ENCODE assay signal across 10 mouse cellular contexts in the genomic region with DNA sequence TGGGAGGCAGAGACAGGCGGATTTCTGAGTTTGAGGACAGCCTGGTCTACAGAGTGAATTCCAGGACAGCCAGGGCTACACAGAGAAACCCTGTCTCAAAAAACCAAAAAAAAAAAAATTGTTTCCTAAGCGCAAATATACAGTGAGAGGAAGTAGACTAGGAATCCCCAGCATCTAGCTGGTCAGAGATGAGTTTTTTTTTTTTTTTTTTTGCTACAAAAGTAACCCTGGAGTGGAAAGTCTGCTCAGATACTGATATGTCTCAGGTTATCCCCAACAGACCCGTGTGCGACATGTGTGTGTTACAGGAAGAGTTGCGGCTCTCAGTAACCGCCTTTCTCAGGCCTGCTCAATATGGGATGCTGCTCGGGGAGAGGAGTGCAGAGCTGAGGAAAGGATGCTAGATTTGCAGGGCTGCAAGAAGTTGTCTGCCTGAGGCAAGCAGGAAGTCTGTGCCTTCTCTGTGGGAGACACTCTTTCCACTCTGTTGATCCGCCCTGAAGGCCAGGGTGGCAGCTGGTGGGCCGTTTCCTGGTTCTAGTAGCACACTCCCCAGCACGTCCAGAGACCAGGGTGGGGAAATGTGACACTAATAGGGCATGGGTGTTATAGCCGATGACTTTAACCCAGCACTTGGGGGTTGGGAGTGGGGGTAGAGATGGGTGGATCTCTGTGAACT. TPM values are rescaled to one million over a fixed set of nuclear protein-coding genes. Genes with fewer than 3 reads are reported as not detected.
DNase-seq lines count a peak whose midpoint lies in the region; ATAC-seq and TF ChIP-seq lines count a peak whose summit lies in the region.
"Had no signal": no experiment of that assay in that cellular context is flagged by ENCODE, and none has a peak within 500 bp of the region (broad histone marks: within the 10 kb centered on the region; RNA-seq: fewer than 3 reads in every experiment).

No protein-coding gene starts in this region.

- no peaks in the 10 kb centered on the region for H3K27me3 ChIP-seq in heart, embryonic 15.5 days
- H3K27me3 ChIP-seq in CH12.LX (replicated peaks): no peaks in the 10 kb centered on the region
- H3K27me3 ChIP-seq: midbrain, embryonic 12.5 days had no signal

- H3K79me2 ChIP-seq in CH12.LX (replicated peaks; ENCODE audit: control insufficient read depth, extremely low read depth, insufficient read depth, poor library complexity, severe bottlenecking): no peaks in the 10 kb centered on the region

- H3K4me2 ChIP-seq in heart, embryonic 15.5 days: peak overlapping the region; percentile 63
- no peak overlapping the region for H3K4me2 ChIP-seq in CH12.LX (ENCODE audit: insufficient read depth, low read depth, poor library complexity, severe bottlenecking)
- H3K4me2 ChIP-seq: midbrain, embryonic 12.5 days had no signal

- H3K4me1 ChIP-seq in heart, embryonic 15.5 days (replicated peaks): peaks cover 70% of the 10 kb centered on the region
- H3K4me1 ChIP-seq in CH12.LX (ENCODE audit: control insufficient read depth in 1 of 2, insufficient read depth in 2 of 2): peaks cover 0 to 38% of the 10 kb centered on the region in 2 experiments; a peak in 3 of 4 replicates

- DNase-seq in heart, postnatal 10 days: no peak
- DNase-seq in CH12.LX (ENCODE audit: extremely low read depth) (no peak), adipocyte (ENCODE audit: low spot score) (no peak)
- peak; percentile 78 to 81 for DNase-seq in spleen, postnatal 36 days (ENCODE audit: low spot score in 2 of 2)
- no peak for DNase-seq in right cerebral cortex, postnatal 10 days (ENCODE audit: low spot score in 2 of 2)
- DNase-seq in embryo, embryonic 10 days (ENCODE audit: low spot score): no peak

- H3K9ac ChIP-seq in heart, embryonic 15.5 days: 0 out of 2 replicates have a peak overlapping the region, but pooled peaks have one; percentile 20
- H3K9ac ChIP-seq in CH12.LX (ENCODE audit: insufficient read depth, low read depth): no peak overlapping the region
- H3K9ac ChIP-seq: midbrain, embryonic 12.5 days had no signal

- no peak for TF ChIP-seq POLR2A in CH12.LX (IDR thresholded peaks at IDR 0.05; ENCODE audit: low read depth, low read length)

- peaks cover 12% of the 10 kb centered on the region; the same call in 1 of the 2 replicates for H3K36me3 ChIP-seq in heart, embryonic 15.5 days
- H3K36me3 ChIP-seq in CH12.LX (replicated peaks in 1 of 2; ENCODE audit: control insufficient read depth in 1 of 2, insufficient read depth in 1 of 2, low read length in 1 of 2): peaks cover 0 to 3% of the 10 kb centered on the region in 2 experiments
- H3K36me3 ChIP-seq: midbrain, embryonic 12.5 days had no signal

- ATAC-seq in heart, embryonic 15.5 days (replicated peaks; ENCODE audit: insufficient number of reproducible peaks, insufficient read depth, low FRiP score, low read depth): no peak
- ATAC-seq in inflammation-experienced regulatory T-cells, adult 6 months: peak; percentile 70

- WGBS in heart, embryonic 15.5 days: 44% methylated on average over 11 of the region's 11 CpGs

- TF ChIP-seq RAD21 in CH12.LX (IDR thresholded peaks at IDR 0.05; ENCODE audit: low read depth, low read length): no peak

- in situ Hi-C loops in CH12.LX (cut with MboI; ENCODE audit: low pct_ligation_motif_present, low pct_unique_long_range_greater_than_20kb, low sequenced_read_pairs): no loop called here

- peak overlapping the region; percentile 80 for H3K27ac ChIP-seq in heart, embryonic 15.5 days
- no peak overlapping the region for H3K27ac ChIP-seq in CH12.LX (ENCODE audit: insufficient read depth, low read depth)
- H3K27ac ChIP-seq: midbrain, embryonic 12.5 days had no signal

- H3K4me3 ChIP-seq in heart, embryonic 15.5 days: no peak overlapping the region
- no peak overlapping the region for H3K4me3 ChIP-seq in CH12.LX (replicated peaks in 1 of 3; ENCODE audit: low read depth in 2 of 3, low read length in 2 of 3, poor library complexity in 1 of 3)
- H3K4me3 ChIP-seq: midbrain, embryonic 12.5 days had no signal

- no peaks in the 10 kb centered on the region for H3K9me3 ChIP-seq in heart, embryonic 15.5 days (replicated peaks)
- no peaks in the 10 kb centered on the region for H3K9me3 ChIP-seq in CH12.LX (replicated peaks; ENCODE audit: low read length)
- H3K9me3 ChIP-seq: midbrain, embryonic 12.5 days had no signal

- dilution Hi-C loops in CH12.LX (cut with MboI; ENCODE audit: extremely low pct_ligation_motif_present, extremely low pct_unique_long_range_greater_than_20kb, low sequenced_read_pairs): no loop called here

- no peak for TF ChIP-seq EP300 in CH12.LX (IDR thresholded peaks at IDR 0.05; ENCODE audit: low read length)

- intact Hi-C loops in heart, postnatal 10 days (cut with DNase I): no loop called here

- TF ChIP-seq CTCF in CH12.LX (conservative IDR thresholded peaks at IDR 0.05 in 1 of 2, IDR thresholded peaks at IDR 0.05 in 1 of 2; ENCODE audit: low read depth in 2 of 2, low read length in 2 of 2): no peak

TF ChIP-seq in CH12.LX, 34 proteins besides CTCF, POLR2A, EP300 and RAD21:
- TF ChIP-seq GABPA (IDR thresholded peaks at IDR 0.05; ENCODE audit: insufficient replicate concordance, low read depth, low read length): no peak
- peak; percentile 62 for TF ChIP-seq ZNF384 (IDR thresholded peaks at IDR 0.05; ENCODE audit: low read depth, low read length)
- no peak for TF ChIP-seq RCOR1 (conservative IDR thresholded peaks at IDR 0.05; ENCODE audit: low read depth, low read length)

RNA-seq across cellular contexts. Expression of a gene that starts 4.7 kb away (rescaled TPM):
- 177 and 212 TPM in 2 replicates for polyA plus RNA-seq in heart, embryonic 15.5 days (2015; fragmentation: Nextera tagmentation; extraction: Ambion mirVana)
- 100 to 1,000 TPM; 227 to 228 TPM for total RNA-seq in heart, postnatal 10 days (2021)
- total RNA-seq in CH12.LX (2012; rRNA removed) (0.13 TPM in 1 of 2 replicates, not detected in the other), CH12.LX (2014; rRNA removed) (0.21 TPM in 1 of 2 replicates, not detected in the other)
- polyA plus RNA-seq in CH12.LX (2012; ENCODE audit: insufficient read length, low read depth): 0.23 and 0.70 TPM in 2 replicates
- 1 to 10 TPM; 1.8 to 5.7 (median 2.2) TPM for polyA plus RNA-seq in inflammation-experienced regulatory T-cells, adult 6 months (2017; shearing (Covaris generic))

RNA-seq across cellular contexts. Expression of a gene that starts 18.2 kb away (rescaled TPM):
- 33.5 and 40.2 TPM in 2 replicates for polyA plus RNA-seq in heart, embryonic 15.5 days (2015; fragmentation: Nextera tagmentation; extraction: Ambion mirVana)
- total RNA-seq in heart, postnatal 10 days (2021): 10 to 100 TPM; 11.5 to 16.4 TPM
- total RNA-seq in CH12.LX (2012; rRNA removed): 30.0 and 30.6 TPM in 2 replicates
- 59.4 and 61.6 TPM in 2 replicates for total RNA-seq in CH12.LX (2014; rRNA removed)
- polyA plus RNA-seq in CH12.LX (2012; ENCODE audit: insufficient read length, low read depth): 32.6 TPM in 2 replicates
- polyA plus RNA-seq in inflammation-experienced regulatory T-cells, adult 6 months (2017; shearing (Covaris generic)): 100 to 1,000 TPM in 1 of 3 experiments, 10 to 100 TPM in 2; 85.8 to 107 (median 94.9) TPM

RNA-seq across cellular contexts. Expression of a gene that starts 18.3 kb away (rescaled TPM):
- polyA plus RNA-seq in heart, embryonic 15.5 days (2015; fragmentation: Nextera tagmentation; extraction: Ambion mirVana): 8.9 and 10.5 TPM in 2 replicates
- 10 to 100 TPM; 22.0 to 29.9 TPM for total RNA-seq in heart, postnatal 10 days (2021)
- total RNA-seq in CH12.LX (2012; rRNA removed): 25.2 and 29.3 TPM in 2 replicates
- 18.6 and 26.9 TPM in 2 replicates for total RNA-seq in CH12.LX (2014; rRNA removed)
- polyA plus RNA-seq in CH12.LX (2012; ENCODE audit: insufficient read length, low read depth): 44.2 and 50.4 TPM in 2 replicates
- polyA plus RNA-seq in inflammation-experienced regulatory T-cells, adult 6 months (2017; shearing (Covaris generic)): 10 to 100 TPM in 2 of 3 experiments, 1 to 10 TPM in 1; 9.9 to 12.1 (median 11.2) TPM

RNA-seq across cellular contexts. Expression of a gene that starts 23.3 kb away (rescaled TPM):
- 7.7 and 8.3 TPM in 2 replicates for polyA plus RNA-seq in heart, embryonic 15.5 days (2015; fragmentation: Nextera tagmentation; extraction: Ambion mirVana)
- total RNA-seq in heart, postnatal 10 days (2021): 1 to 10 TPM in 1 of 2 experiments, not detected in 1; 1.0 TPM
- total RNA-seq in CH12.LX (2012; rRNA removed) (not detected in 2 replicates), CH12.LX (2014; rRNA removed) (not detected in 2 replicates)
- not detected in 2 replicates for polyA plus RNA-seq in CH12.LX (2012; ENCODE audit: insufficient read length, low read depth)
- not detected for polyA plus RNA-seq in inflammation-experienced regulatory T-cells, adult 6 months (2017; shearing (Covaris generic))
- total RNA-seq: layer of hippocampus, postnatal 10 days had no signal

RNA-seq across cellular contexts. Expression of a gene that starts 26.7 kb away (rescaled TPM):
- polyA plus RNA-seq in heart, embryonic 15.5 days (2015; fragmentation: Nextera tagmentation; extraction: Ambion mirVana): 0.33 and 0.84 TPM in 2 replicates
- under 1 TPM in 1 of 2 experiments, not detected in 1; 0.72 TPM for total RNA-seq in heart, postnatal 10 days (2021)
- total RNA-seq in CH12.LX (2012; rRNA removed) (0.21 and 0.34 TPM in 2 replicates), CH12.LX (2014; rRNA removed) (not detected in 2 replicates)
- 0.09 TPM in 1 of 2 replicates, not detected in the other for polyA plus RNA-seq in CH12.LX (2012; ENCODE audit: insufficient read length, low read depth)
- 10 to 100 TPM; 16.0 to 23.9 (median 16.7) TPM for polyA plus RNA-seq in inflammation-experienced regulatory T-cells, adult 6 months (2017; shearing (Covaris generic))

Comparison
In these comparisons a context has a peak if more than half of its experiments do, and no peak if none do; other contexts are left out.
1. DNase-seq: peak in spleen, postnatal 36 days (2 of 2); none in heart, postnatal 10 days (0 of 2), CH12.LX (single experiment), adipocyte (single experiment), right cerebral cortex, postnatal 10 days (0 of 2) and embryo, embryonic 10 days (single experiment).
2. RNA of a gene that starts 4.7 kb away (polyA plus RNA-seq): 177 to 212 TPM in heart, embryonic 15.5 days; 1.8 to 5.7 TPM in inflammation-experienced regulatory T-cells, adult 6 months and 0.23 to 0.70 TPM in CH12.LX; every median in the first group is over 10 times any median in the second.